Mouse (Mus musculus) forebrain, embryonic 13.5 days (tissue): ENCODE data around the gene Six2. TPM values are rescaled to one million over a fixed set of nuclear protein-coding genes. Genes with fewer than 3 reads are reported as not detected.

ENCODE experiments used
- ATAC-seq: fragments of 200-750 bp; cut with Nextera tagmentation; 2 replicates; pipeline ENCODE4 v1.8.0; 2017
- H3K27ac ChIP-seq: fragments of 300-500 bp; sonication (generic); 2 replicates; pipeline ENCODE4 v1.5.1; 2015; ENCODE audit warnings: inconsistent platforms, mild to moderate bottlenecking, moderate library complexity
- H3K27me3 ChIP-seq: fragments of 300-500 bp; sonication (generic); 2 replicates; pipeline ENCODE4 v1.6.1; 2015; ENCODE audit warnings: mild to moderate bottlenecking, inconsistent platforms
- H3K36me3 ChIP-seq: fragments of 300-500 bp; sonication (generic); 2 replicates; pipeline ENCODE4 v1.6.1; 2015; ENCODE audit warnings: mild to moderate bottlenecking, inconsistent platforms; ENCODE audit not compliant: poor library complexity, severe bottlenecking
- H3K4me1 ChIP-seq: fragments of 300-500 bp; sonication (generic); 2 replicates; pipeline ENCODE4 v1.6.1; 2015; ENCODE audit warnings: inconsistent platforms
- H3K4me2 ChIP-seq: fragments of 300-500 bp; sonication (generic); 2 replicates; pipeline ENCODE4 v1.6.1; 2015; ENCODE audit warnings: inconsistent platforms, mild to moderate bottlenecking, moderate library complexity
- H3K4me3 ChIP-seq: fragments of 300-500 bp; sonication (generic); 2 replicates; pipeline ENCODE4 v1.5.1; 2015; ENCODE audit warnings: mild to moderate bottlenecking, inconsistent platforms
- H3K9ac ChIP-seq: fragments of 300-500 bp; sonication (generic); 2 replicates; pipeline ENCODE4 v1.6.1; 2015; ENCODE audit warnings: mild to moderate bottlenecking, inconsistent platforms
- H3K9me3 ChIP-seq: fragments of 300-500 bp; sonication (generic); replicated peaks from 2 replicates; pipeline ENCODE4 v1.6.1; 2016; ENCODE audit warnings: inconsistent platforms
- WGBS: fragments of 180-500 bp; shearing (Covaris S2); methylation state at CpG from one replicate; pipeline ENCODE4 v1.1.7; 2015; 5-methylcytosine and 5-hydroxymethylcytosine counted together
- polyA plus RNA-seq: library from polyadenylated mRNA; unstranded; fragments of >200 nt; fragmentation: Nextera tagmentation; extraction: Ambion mirVana; gene quantifications from 2 replicates; pipeline ENCODE4 v1.2.1, GENCODE M21; 2015

The Six2 gene
- polyA plus RNA-seq, 1 experiment from 2014 or later: 0.37 TPM

DNA sequence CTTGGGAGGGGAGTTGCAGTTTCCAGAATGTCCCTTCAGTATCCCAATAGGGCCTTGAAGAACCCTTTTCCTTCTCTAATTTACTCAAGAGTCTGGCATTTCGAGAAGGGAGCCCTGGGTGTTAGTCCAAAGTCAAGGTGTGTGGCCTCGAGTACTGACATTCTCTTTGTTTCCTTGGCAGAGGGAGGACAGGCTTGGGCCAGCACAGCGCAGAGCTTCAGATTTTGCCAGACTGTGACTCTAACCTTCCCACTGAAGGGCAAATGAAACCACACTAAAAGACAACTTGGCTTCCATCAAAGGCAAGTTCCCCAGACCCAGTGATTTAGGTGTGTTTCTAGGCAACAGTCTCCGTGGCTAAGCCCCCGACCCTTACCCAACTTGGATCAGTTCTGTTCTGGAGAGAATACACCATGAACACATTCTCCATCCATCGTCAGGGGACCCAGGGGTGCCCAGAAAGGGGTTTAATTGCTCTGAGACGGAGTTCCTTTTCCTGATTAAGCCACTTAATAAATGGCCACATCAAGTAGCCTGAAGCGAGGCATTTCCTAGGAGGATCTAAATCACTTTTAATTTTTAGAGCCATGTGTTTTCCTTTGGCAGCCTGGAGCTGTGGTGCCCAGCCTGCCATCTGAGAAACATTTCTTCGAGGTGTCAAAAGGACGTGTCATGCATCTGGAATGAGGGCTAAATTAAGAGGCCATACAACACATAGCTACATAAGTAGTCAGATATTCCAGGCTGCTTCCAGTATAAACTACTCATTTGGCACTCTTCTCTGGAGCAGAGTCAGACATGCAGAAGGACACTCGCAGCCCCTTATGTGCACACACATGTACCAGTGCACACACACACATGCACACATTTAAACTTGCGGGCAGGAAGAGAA is 16.5 kb upstream of the Six2 start:
- no peak for ATAC-seq
- H3K27me3 ChIP-seq: peaks cover 13% of the 10 kb centered on the region
- WGBS: 66% methylated on average over 12 of the region's 12 CpGs
- no peak overlapping the region for H3K4me3 ChIP-seq
- H3K4me1 ChIP-seq: no peaks in the 10 kb centered on the region
- H3K4me2 ChIP-seq: no peak overlapping the region
- no peak overlapping the region for H3K27ac ChIP-seq
- no peaks in the 10 kb centered on the region for H3K9me3 ChIP-seq
- no peaks in the 10 kb centered on the region for H3K36me3 ChIP-seq
- no peak overlapping the region for H3K9ac ChIP-seq

DNA sequence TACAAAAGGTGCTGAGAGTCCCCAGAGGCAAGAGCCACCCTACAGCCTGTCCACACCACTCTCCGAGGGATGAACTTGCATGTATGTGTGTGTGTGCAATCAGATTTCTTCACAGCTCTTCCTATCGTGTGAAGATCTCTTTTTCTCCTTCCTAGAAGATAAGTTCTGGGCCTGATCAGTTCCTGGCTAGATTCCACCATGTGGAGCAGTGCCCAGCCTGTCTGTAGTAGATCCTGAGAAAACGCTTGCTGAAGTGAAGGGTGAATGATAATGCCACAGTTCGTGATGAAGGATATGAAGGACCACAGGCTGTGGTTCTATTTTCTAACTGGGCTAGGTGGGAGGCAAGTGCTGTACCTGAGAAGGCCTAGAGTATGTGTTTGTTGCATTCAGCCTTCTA is 12.0 kb upstream of the Six2 start:
- Histone ChIP-seq H3K4me1 (no peaks in the 10 kb centered on the region), H3K4me3 (no peak overlapping the region), H3K36me3 (no peaks in the 10 kb centered on the region), H3K27ac (no peak overlapping the region), H3K9me3 (no peaks in the 10 kb centered on the region), H3K9ac (no peak overlapping the region), H3K27me3 (peaks cover 41% of the 10 kb centered on the region), H3K4me2 (no peak overlapping the region)
- no peak for ATAC-seq
- WGBS: 84% methylated on average over 4 of the region's 4 CpGs

GRCm38 (mm10) chr17:85698643-85699042 is 10.6 kb upstream of the Six2 start:
- ATAC-seq: no peak
- Histone ChIP-seq H3K27me3 (peaks cover 52% of the 10 kb centered on the region), H3K36me3 (no peaks in the 10 kb centered on the region), H3K4me3 (no peak overlapping the region), H3K4me2 (no peak overlapping the region), H3K9ac (no peak overlapping the region), H3K9me3 (0 out of 2 replicates have a peak, but pooled peaks cover 3% of the 10 kb centered on the region), H3K4me1 (no peaks in the 10 kb centered on the region), H3K27ac (no peak overlapping the region)
- 87% methylated on average over 6 of the region's 6 CpGs for WGBS

DNA sequence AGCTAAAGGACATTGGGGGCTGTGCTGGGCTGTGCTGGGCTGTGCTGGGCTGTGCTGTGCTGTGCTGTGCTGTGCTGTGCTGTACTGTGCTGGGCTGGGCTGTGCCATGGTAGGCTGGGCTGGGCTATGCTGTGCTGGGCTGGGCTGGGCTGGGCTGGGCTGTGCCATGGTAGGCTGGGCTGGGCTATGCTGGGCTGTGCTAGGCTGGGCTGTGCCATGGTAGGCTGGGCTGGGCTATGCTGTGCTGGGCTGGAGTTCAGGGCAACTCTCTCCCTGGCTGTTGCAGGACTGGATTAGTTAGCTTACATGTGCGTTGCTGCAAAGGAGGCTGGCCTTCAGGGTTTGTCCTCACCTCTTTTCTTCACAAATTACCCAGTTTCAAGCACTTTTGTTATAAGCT is 9.9 kb upstream of the Six2 start:
- peaks cover 58% of the 10 kb centered on the region for H3K27me3 ChIP-seq
- H3K4me1 ChIP-seq: no peaks in the 10 kb centered on the region
- H3K27ac ChIP-seq: no peak overlapping the region
- no peak overlapping the region for H3K4me3 ChIP-seq
- 79% methylated on average over 1 of the region's 1 CpGs for WGBS
- H3K9ac ChIP-seq: no peak overlapping the region
- H3K36me3 ChIP-seq: no peaks in the 10 kb centered on the region
- ATAC-seq: no peak
- no peak overlapping the region for H3K4me2 ChIP-seq
- H3K9me3 ChIP-seq: 0 out of 2 replicates have a peak, but pooled peaks cover 3% of the 10 kb centered on the region

GRCm38 (mm10) chr17:85694499-85694898 is 6.4 kb upstream of the Six2 start:
- 81% methylated on average over 6 of the region's 6 CpGs for WGBS
- Histone ChIP-seq H3K27ac (no peak overlapping the region), H3K9me3 (0 out of 2 replicates have a peak, but pooled peaks cover 3% of the 10 kb centered on the region), H3K4me3 (no peak overlapping the region), H3K4me2 (no peak overlapping the region), H3K9ac (no peak overlapping the region), H3K36me3 (no peaks in the 10 kb centered on the region), H3K27me3 (peaks cover 85% of the 10 kb centered on the region), H3K4me1 (no peaks in the 10 kb centered on the region)
- ATAC-seq: no peak

- ATAC-seq: no peak
- no peak overlapping the region for H3K4me2 ChIP-seq
- H3K27me3 ChIP-seq: peaks cover 91% of the 10 kb centered on the region
- H3K27ac ChIP-seq: no peak overlapping the region
- 0 out of 2 replicates have a peak, but pooled peaks cover 3% of the 10 kb centered on the region for H3K9me3 ChIP-seq
- no peaks in the 10 kb centered on the region for H3K36me3 ChIP-seq
- H3K9ac ChIP-seq: no peak overlapping the region
- H3K4me1 ChIP-seq: peaks cover 12% of the 10 kb centered on the region
- 4% methylated on average over 9 of the region's 9 CpGs for WGBS
- no peak overlapping the region for H3K4me3 ChIP-seq
Observed at GRCm38 (mm10) chr17:85693101-85693500, 5.0 kb upstream of the Six2 start.

DNA sequence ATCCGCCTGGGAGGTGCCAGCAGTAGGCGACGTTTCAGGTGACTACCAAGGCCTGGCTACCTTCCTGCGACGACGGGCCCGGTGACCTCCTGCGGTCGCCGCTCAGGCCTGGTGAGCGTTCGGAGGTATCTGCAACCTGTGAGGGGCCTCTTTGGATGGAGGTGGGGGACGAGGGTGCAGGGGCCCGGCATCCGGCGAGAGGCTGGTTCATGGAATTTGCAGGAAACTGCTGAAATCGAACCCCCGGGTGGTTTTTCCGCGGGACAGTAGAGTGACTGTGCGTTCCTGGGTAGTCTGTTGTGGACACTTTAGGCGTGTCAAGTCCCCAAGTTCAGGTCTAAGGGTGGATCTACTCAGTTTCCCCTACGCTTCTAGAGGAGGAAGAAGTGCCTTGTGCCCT is 4.5 kb upstream of the Six2 start:
- Histone ChIP-seq H3K36me3 (no peaks in the 10 kb centered on the region), H3K4me2 (no peak overlapping the region), H3K4me1 (peaks cover 17% of the 10 kb centered on the region), H3K4me3 (no peak overlapping the region), H3K27ac (no peak overlapping the region), H3K9ac (no peak overlapping the region), H3K9me3 (0 out of 2 replicates have a peak, but pooled peaks cover 3% of the 10 kb centered on the region), H3K27me3 (peaks cover 95% of the 10 kb centered on the region)
- no peak for ATAC-seq
- WGBS: under 1% methylated on average over 23 of the region's 23 CpGs

- WGBS: 1% methylated on average over 43 of the region's 43 CpGs
- H3K9me3 ChIP-seq: 0 out of 2 replicates have a peak, but pooled peaks cover 3% of the 10 kb centered on the region
- H3K36me3 ChIP-seq: no peaks in the 10 kb centered on the region
- no peak overlapping the region for H3K4me2 ChIP-seq
- H3K9ac ChIP-seq: no peak overlapping the region
- H3K4me1 ChIP-seq: peaks cover 22% of the 10 kb centered on the region
- H3K27ac ChIP-seq: no peak overlapping the region
- peaks cover 97% of the 10 kb centered on the region for H3K27me3 ChIP-seq
- ATAC-seq: no peak
- no peak overlapping the region for H3K4me3 ChIP-seq
Observed at GRCm38 (mm10) chr17:85691701-85692536, 3.8 kb upstream of the Six2 start.

DNA sequence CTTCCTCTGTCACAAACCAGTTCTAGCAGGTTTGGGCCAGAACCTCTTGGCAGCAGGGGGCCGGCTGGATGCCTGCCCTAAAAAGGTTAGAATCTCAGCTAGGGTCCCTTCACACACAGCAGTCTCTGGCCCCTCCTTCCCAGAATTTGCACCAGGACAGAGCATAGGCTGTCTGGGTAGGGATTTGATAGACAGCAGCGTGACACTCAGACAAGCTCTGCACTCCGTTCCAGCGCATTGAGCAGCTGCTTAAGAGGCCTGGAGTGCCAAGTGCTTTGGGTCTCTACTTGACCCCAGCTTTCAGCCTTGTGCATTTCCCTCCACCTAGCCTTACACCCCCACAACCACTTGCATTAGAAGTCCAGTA is 2.9 kb upstream of the Six2 start:
- Histone ChIP-seq H3K4me2 (no peak overlapping the region), H3K27ac (no peak overlapping the region), H3K9ac (no peak overlapping the region), H3K4me3 (no peak overlapping the region), H3K4me1 (peaks cover 22% of the 10 kb centered on the region), H3K9me3 (0 out of 2 replicates have a peak, but pooled peaks cover 3% of the 10 kb centered on the region), H3K36me3 (no peaks in the 10 kb centered on the region), H3K27me3 (peaks cover 98% of the 10 kb centered on the region)
- ATAC-seq: no peak
- 2% methylated on average over 4 of the region's 4 CpGs for WGBS

- WGBS: 5% methylated on average over 6 of the region's 6 CpGs
- Histone ChIP-seq H3K36me3 (no peaks in the 10 kb centered on the region), H3K27me3 (peaks cover 99% of the 10 kb centered on the region), H3K27ac (no peak overlapping the region), H3K4me2 (no peak overlapping the region), H3K4me1 (peaks cover 22% of the 10 kb centered on the region), H3K9me3 (0 out of 2 replicates have a peak, but pooled peaks cover 3% of the 10 kb centered on the region), H3K4me3 (no peak overlapping the region), H3K9ac (no peak overlapping the region)
- ATAC-seq: no peak
Observed at GRCm38 (mm10) chr17:85690323-85690968, 2.4 kb upstream of the Six2 start.

GRCm38 (mm10) chr17:85689807-85690319 is 1.8 kb upstream of the Six2 start:
- 0 out of 2 replicates have a peak, but pooled peaks cover 3% of the 10 kb centered on the region for H3K9me3 ChIP-seq
- H3K4me2 ChIP-seq: no peak overlapping the region
- ATAC-seq: no peak
- H3K9ac ChIP-seq: no peak overlapping the region
- peaks cover 22% of the 10 kb centered on the region for H3K4me1 ChIP-seq
- H3K27ac ChIP-seq: no peak overlapping the region
- H3K4me3 ChIP-seq: no peak overlapping the region
- H3K27me3 ChIP-seq: peaks cover 100% of the 10 kb centered on the region
- WGBS: 4% methylated on average over 5 of the region's 5 CpGs
- no peaks in the 10 kb centered on the region for H3K36me3 ChIP-seq
